ENCODE assay signal across 8 mouse cellular contexts in the genomic region with DNA sequence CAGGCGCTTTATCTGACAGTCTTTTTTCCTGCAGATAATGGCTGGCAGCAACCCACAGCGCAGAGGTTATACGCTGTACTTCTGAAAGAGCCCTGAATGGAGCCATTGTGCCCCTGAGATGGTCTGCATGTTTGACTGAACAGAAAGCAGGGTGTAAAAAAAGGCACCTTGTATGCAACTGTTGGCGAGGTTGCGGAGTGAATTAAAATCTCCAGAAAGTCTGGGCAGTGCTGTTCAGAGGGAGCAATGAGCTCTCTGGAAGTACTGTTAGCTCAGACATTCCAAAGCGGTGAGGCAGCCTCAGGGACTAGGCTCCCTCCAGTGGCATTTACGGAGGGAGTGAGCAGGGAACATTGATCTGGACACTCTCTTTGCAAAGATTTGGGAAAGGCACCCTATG. TPM values are rescaled to one million over a fixed set of nuclear protein-coding genes. Genes with fewer than 3 reads are reported as not detected.
DNase-seq lines count a peak whose midpoint lies in the region; ATAC-seq lines count a peak whose summit lies in the region.

No protein-coding gene starts in this region.

- H3K36me3 ChIP-seq in forebrain, embryonic 15.5 days: no peaks in the 10 kb centered on the region
- H3K36me3 ChIP-seq in hindbrain, embryonic 11.5 days (ENCODE audit: control insufficient read depth, insufficient read depth, low read length): no peaks in the 10 kb centered on the region

- H3K4me1 ChIP-seq in forebrain, embryonic 15.5 days: peaks cover 38% of the 10 kb centered on the region
- peaks cover 10% of the 10 kb centered on the region for H3K4me1 ChIP-seq in hindbrain, embryonic 11.5 days (replicated peaks; ENCODE audit: control insufficient read depth, insufficient read depth, low read length)

- 5% methylated on average over 7 of the region's 7 CpGs for WGBS in forebrain, embryonic 15.5 days
- 15% methylated on average over 7 of the region's 7 CpGs for WGBS in hindbrain, embryonic 11.5 days

- no peak overlapping the region for H3K9ac ChIP-seq in forebrain, embryonic 15.5 days (replicated peaks)
- H3K9ac ChIP-seq in hindbrain, embryonic 11.5 days (ENCODE audit: low read depth, low read length): no peak overlapping the region

- H3K27ac ChIP-seq in forebrain, embryonic 15.5 days (replicated peaks): peak overlapping the region; percentile 74
- H3K27ac ChIP-seq in hindbrain, embryonic 11.5 days (ENCODE audit: low read depth, low read length): peak overlapping the region; percentile 72

- no peak overlapping the region for H3K4me3 ChIP-seq in forebrain, embryonic 15.5 days
- H3K4me3 ChIP-seq in hindbrain, embryonic 11.5 days (ENCODE audit: low read depth, low read length): no peak overlapping the region

- ATAC-seq in forebrain, embryonic 15.5 days (replicated peaks): peak; percentile 76
- ATAC-seq in hindbrain, embryonic 11.5 days (ENCODE audit: low FRiP score): peak; percentile 70
- ATAC-seq in erythroid progenitor cell, adult 5-6 weeks (replicated peaks; ENCODE audit: low FRiP score, poor library complexity, severe bottlenecking): no peak

- peak; percentile 22 for DNase-seq in ovary, postnatal 14 days (ENCODE audit: low spot score)
- no peak for DNase-seq in ovary, postnatal 10 days (ENCODE audit: low spot score)
- DNase-seq in hindbrain, embryonic 11.5 days (ENCODE audit: low spot score): peak; percentile 62
- DNase-seq in lung, postnatal 4 days: peak; percentile 31 to 32
- no peak for DNase-seq in thymus, postnatal 10 days (ENCODE audit: low spot score in 2 of 2)
- DNase-seq in left cerebral cortex, adult 11 months (ENCODE audit: low spot score): no peak

- peaks cover 4% of the 10 kb centered on the region; the same call in 1 of the 2 replicates for H3K27me3 ChIP-seq in forebrain, embryonic 15.5 days
- H3K27me3 ChIP-seq in hindbrain, embryonic 11.5 days (ENCODE audit: control insufficient read depth, insufficient read depth, low read length): peaks cover 6% of the 10 kb centered on the region; the same call in 1 of the 2 replicates

- H3K9me3 ChIP-seq in forebrain, embryonic 15.5 days: no peaks in the 10 kb centered on the region
- no peaks in the 10 kb centered on the region for H3K9me3 ChIP-seq in hindbrain, embryonic 11.5 days (ENCODE audit: control insufficient read depth, low read length)

- 0 out of 2 replicates have a peak overlapping the region, but pooled peaks have one; percentile 13 for H3K4me2 ChIP-seq in forebrain, embryonic 15.5 days (replicated peaks)
- peak overlapping the region; percentile 19 for H3K4me2 ChIP-seq in hindbrain, embryonic 11.5 days (replicated peaks; ENCODE audit: low read depth, low read length)

RNA-seq across cellular contexts. Expression of a gene that starts 2.0 kb away (rescaled TPM):
- polyA plus RNA-seq in forebrain, embryonic 15.5 days (2015; fragmentation: Nextera tagmentation; extraction: Ambion mirVana): 4.4 and 5.4 TPM in 2 replicates
- 6.1 and 6.9 TPM in 2 replicates for polyA plus RNA-seq in hindbrain, embryonic 11.5 days (2014; fragmentation: Nextera tagmentation; extraction: Ambion mirVana)
- total RNA-seq in erythroid progenitor cell, adult 5-6 weeks (2015; ENCODE audit: low replicate concordance): not detected in 2 replicates
- 0.23 TPM in 1 of 2 replicates, not detected in the other for total RNA-seq in erythroid progenitor cell, adult 5-6 weeks (2017; ENCODE audit: low replicate concordance)

Comparison
In these comparisons a context has a peak if more than half of its experiments do, and no peak if none do; other contexts are left out.
1. DNase-seq: peak in ovary, postnatal 14 days (single experiment), hindbrain, embryonic 11.5 days (single experiment) and lung, postnatal 4 days (2 of 2); none in ovary, postnatal 10 days (single experiment), thymus, postnatal 10 days (0 of 2) and left cerebral cortex, adult 11 months (single experiment).